ENCODE assay signal across 31 mouse cellular contexts in the genomic region with DNA sequence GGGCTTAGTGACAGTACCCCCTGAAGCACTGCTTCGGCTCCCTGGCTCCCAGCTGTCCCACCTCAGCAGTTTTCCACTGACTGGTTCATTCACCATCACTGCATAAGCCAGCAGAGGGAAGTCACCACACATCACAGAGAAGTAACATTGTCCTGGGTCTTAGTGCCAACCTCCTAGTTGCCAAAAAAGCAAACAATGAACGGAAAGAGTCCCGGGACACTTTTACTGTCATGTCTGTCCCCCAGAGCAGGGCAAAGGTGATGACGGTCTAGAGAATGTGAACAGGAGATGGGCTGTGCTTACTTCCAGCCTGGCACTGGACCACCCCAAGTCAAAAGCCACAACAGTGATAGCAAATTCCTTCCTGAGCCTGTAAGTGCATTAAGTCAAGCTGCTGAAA. TPM values are rescaled to one million over a fixed set of nuclear protein-coding genes. Genes with fewer than 3 reads are reported as not detected.
DNase-seq lines count a peak whose midpoint lies in the region; TF ChIP-seq lines count a peak whose summit lies in the region.
"Had no signal": no experiment of that assay in that cellular context is flagged by ENCODE, and none has a peak within 500 bp of the region (broad histone marks: within the 10 kb centered on the region; RNA-seq: fewer than 3 reads in every experiment).

No protein-coding gene starts in this region.

- no peak for TF ChIP-seq POLR2A in kidney, adult 2 months (IDR thresholded peaks at IDR 0.05; ENCODE audit: low read depth, low read length)

- no peak for TF ChIP-seq CTCF in kidney, adult 2 months (conservative IDR thresholded peaks at IDR 0.05; ENCODE audit: insufficient read depth, insufficient read length, low read depth, low read length)

- no peaks in the 10 kb centered on the region for H3K4me1 ChIP-seq in heart, embryonic 10.5 days
- peaks cover 18% of the 10 kb centered on the region for H3K4me1 ChIP-seq in kidney, adult 2 months (ENCODE audit: control insufficient read depth, insufficient read depth, low read length)
- H3K4me1 ChIP-seq: forebrain, embryonic 10.5 days; hindbrain, embryonic 12.5 days; hindbrain, embryonic 15.5 days had no signal

- DNase-seq in heart, embryonic 10.5 days (ENCODE audit: low spot score): peak; percentile 68
- DNase-seq in heart, adult 18-20 months: no peak
- peak; percentile 55 for DNase-seq in kidney, adult 2 months
- DNase-seq in kidney, postnatal 4 days: no peak
- peak; percentile 30 to 42 for DNase-seq in kidney, postnatal 36 days
- DNase-seq in kidney, postnatal 10 days: no peak
- DNase-seq: adrenal gland, postnatal 10 days; adrenal gland, postnatal 36 days; B cell, adult 2 months; cerebellum, adult 18-20 months; cerebellum, adult 9-10 months; cerebellum, postnatal 14 days; gastrocnemius, postnatal 10 days; gastrocnemius, postnatal 36 days had no signal

- H3K4me3 ChIP-seq in heart, embryonic 10.5 days: no peak overlapping the region
- H3K4me3 ChIP-seq in kidney, adult 2 months (ENCODE audit: insufficient read depth, low read depth, low read length): no peak overlapping the region
- H3K4me3 ChIP-seq: forebrain, embryonic 10.5 days; forebrain, embryonic 13.5 days; hindbrain, embryonic 12.5 days; hindbrain, embryonic 15.5 days had no signal

- no peak overlapping the region for H3K27ac ChIP-seq in heart, embryonic 10.5 days
- peak overlapping the region; percentile 70 for H3K27ac ChIP-seq in kidney, adult 2 months (ENCODE audit: insufficient read depth, low read depth, low read length)
- H3K27ac ChIP-seq: forebrain, embryonic 10.5 days; forebrain, embryonic 13.5 days; hindbrain, embryonic 12.5 days; hindbrain, embryonic 15.5 days had no signal

- H3K36me3 ChIP-seq in heart, embryonic 10.5 days: peaks cover 44% of the 10 kb centered on the region
- peaks cover 6% of the 10 kb centered on the region; the same call in 1 of the 2 replicates for H3K36me3 ChIP-seq in kidney, adult 2 months (ENCODE audit: control insufficient read depth, insufficient read depth, low read length)

- H3K9me3 ChIP-seq in heart, embryonic 10.5 days: no peaks in the 10 kb centered on the region
- H3K9me3 ChIP-seq: forebrain, embryonic 10.5 days; forebrain, embryonic 13.5 days; G1E; hindbrain, embryonic 12.5 days; hindbrain, embryonic 15.5 days had no signal

- 81% methylated on average over 4 of the region's 4 CpGs for WGBS in heart, embryonic 10.5 days
- 52% methylated on average over 4 of the region's 4 CpGs for WGBS in kidney, adult 2 months

- H3K27me3 ChIP-seq in heart, embryonic 10.5 days (ENCODE audit: insufficient read depth, poor library complexity, severe bottlenecking): no peaks in the 10 kb centered on the region
- no peaks in the 10 kb centered on the region for H3K27me3 ChIP-seq in kidney, adult 2 months (replicated peaks; ENCODE audit: control insufficient read depth, insufficient read depth, low read length)
- H3K27me3 ChIP-seq: CH12.LX; forebrain, embryonic 13.5 days; hindbrain, embryonic 12.5 days; hindbrain, embryonic 15.5 days; Patski had no signal

RNA-seq across cellular contexts. Expression of a gene that starts 29.9 kb away (rescaled TPM):
- polyA plus RNA-seq in heart, embryonic 10.5 days (2016; fragmentation: Nextera tagmentation; extraction: Ambion mirVana): not detected in 2 replicates
- total RNA-seq in heart, adult 18-20 months (2021): not detected
- 156 and 213 TPM in 2 replicates for polyA plus RNA-seq in kidney, adult 2 months (2012; rRNA removed)
- total RNA-seq: adrenal gland, adult 18-20 months; adrenal gland, postnatal 10 days; adrenal gland, postnatal 36 days; CH12.LX; G1E; gastrocnemius, adult 18-20 months; gastrocnemius, postnatal 10 days; granulocyte monocyte progenitor cell, adult 5-6 weeks; heart, postnatal 25 days; hematopoietic stem cell, adult 5-6 weeks had no signal
- polyA plus RNA-seq: embryonic facial prominence, embryonic 11.5 days; embryonic facial prominence, embryonic 14.5 days; forebrain, embryonic 10.5 days; forebrain, embryonic 13.5 days; G1E; heart, embryonic 11.5 days; heart, embryonic 14.5 days; heart, postnatal 0 days; hindbrain, embryonic 15.5 days had no signal

Comparison
In these comparisons a context has a peak if more than half of its experiments do, and no peak if none do; other contexts are left out.
1. DNase-seq: peak in heart, embryonic 10.5 days (single experiment), kidney, adult 2 months (single experiment) and kidney, postnatal 36 days (2 of 2); none in heart, adult 18-20 months (0 of 2), kidney, postnatal 4 days (0 of 2) and kidney, postnatal 10 days (single experiment).
2. RNA of a gene that starts 29.9 kb away (polyA plus RNA-seq): 156 to 213 TPM in kidney, adult 2 months; not detected in heart, embryonic 10.5 days; every median in the first group is over 100 times any median in the second.